Mouse (Mus musculus) lung, embryonic 14.5 days (tissue): ENCODE measurements around the gene Arsg. TPM values are rescaled to one million over a fixed set of nuclear protein-coding genes. Genes with fewer than 3 reads are reported as not detected.

Experiments used
- ATAC-seq: fragments of 200-750 bp; cut with Nextera tagmentation; 2 replicates; pipeline ENCODE4 v1.8.0; 2017; ENCODE audit warnings: mild to moderate bottlenecking, moderate TSS enrichment, moderate library complexity; ENCODE audit not compliant: insufficient read depth
- DNase-seq: peaks from one replicate; pipeline ENCODE4 v3.0.0-alpha.2; 2015
- H3K27ac ChIP-seq: fragments of 300-500 bp; sonication (generic); 2 replicates; pipeline ENCODE4 v1.5.1; 2014; ENCODE audit warnings: low read depth, mild to moderate bottlenecking, moderate library complexity
- H3K27me3 ChIP-seq: fragments of 300-500 bp; sonication (generic); 2 replicates; pipeline ENCODE4 v1.6.1; 2014; ENCODE audit warnings: low read length, control low read depth; ENCODE audit not compliant: insufficient read depth
- H3K36me3 ChIP-seq: fragments of 300-500 bp; sonication (generic); 2 replicates; pipeline ENCODE4 v1.6.1; 2014; ENCODE audit warnings: control low read depth; ENCODE audit not compliant: insufficient read depth
- H3K4me1 ChIP-seq: fragments of 300-500 bp; sonication (generic); 2 replicates; pipeline ENCODE4 v1.6.1; 2014; ENCODE audit warnings: antibody characterized with exemption, control low read depth; ENCODE audit not compliant: insufficient read depth
- H3K4me2 ChIP-seq: fragments of 300-500 bp; sonication (generic); 2 replicates; pipeline ENCODE4 v1.6.1; 2014; ENCODE audit warnings: mild to moderate bottlenecking
- H3K4me3 ChIP-seq: fragments of 300-500 bp; sonication (generic); 2 replicates; pipeline ENCODE4 v1.5.1; 2014; ENCODE audit warnings: low read depth, low read length
- H3K9ac ChIP-seq: fragments of 300-500 bp; sonication (generic); 2 replicates; pipeline ENCODE4 v1.6.1; 2014
- H3K9me3 ChIP-seq: fragments of 300-500 bp; sonication (generic); 2 replicates; pipeline ENCODE4 v1.6.1; 2016; ENCODE audit warnings: low read depth, low read length, control low read depth
- CTCF ChIP-seq: IDR thresholded peaks from 2 replicates; pipeline ENCODE4 v1.5.1; 2016; ENCODE audit warnings: antibody characterized with exemption, low read depth
- WGBS: fragments of 180-500 bp; shearing (Covaris S2); extraction: QIAGEN DNeasy Blood & Tissue Kit; methylation state at CpG from one replicate; pipeline ENCODE4 v1.1.7; 2014; 5-methylcytosine and 5-hydroxymethylcytosine counted together
- polyA plus RNA-seq: library from polyadenylated mRNA; unstranded; fragments of >200 nt; fragmentation: Nextera tagmentation; extraction: Ambion mirVana; gene quantifications from 2 replicates; pipeline ENCODE4 v1.2.1, GENCODE M21; 2014

Arsg gene
- 2.8 and 5.3 TPM in 2 replicates for polyA plus RNA-seq

DNA sequence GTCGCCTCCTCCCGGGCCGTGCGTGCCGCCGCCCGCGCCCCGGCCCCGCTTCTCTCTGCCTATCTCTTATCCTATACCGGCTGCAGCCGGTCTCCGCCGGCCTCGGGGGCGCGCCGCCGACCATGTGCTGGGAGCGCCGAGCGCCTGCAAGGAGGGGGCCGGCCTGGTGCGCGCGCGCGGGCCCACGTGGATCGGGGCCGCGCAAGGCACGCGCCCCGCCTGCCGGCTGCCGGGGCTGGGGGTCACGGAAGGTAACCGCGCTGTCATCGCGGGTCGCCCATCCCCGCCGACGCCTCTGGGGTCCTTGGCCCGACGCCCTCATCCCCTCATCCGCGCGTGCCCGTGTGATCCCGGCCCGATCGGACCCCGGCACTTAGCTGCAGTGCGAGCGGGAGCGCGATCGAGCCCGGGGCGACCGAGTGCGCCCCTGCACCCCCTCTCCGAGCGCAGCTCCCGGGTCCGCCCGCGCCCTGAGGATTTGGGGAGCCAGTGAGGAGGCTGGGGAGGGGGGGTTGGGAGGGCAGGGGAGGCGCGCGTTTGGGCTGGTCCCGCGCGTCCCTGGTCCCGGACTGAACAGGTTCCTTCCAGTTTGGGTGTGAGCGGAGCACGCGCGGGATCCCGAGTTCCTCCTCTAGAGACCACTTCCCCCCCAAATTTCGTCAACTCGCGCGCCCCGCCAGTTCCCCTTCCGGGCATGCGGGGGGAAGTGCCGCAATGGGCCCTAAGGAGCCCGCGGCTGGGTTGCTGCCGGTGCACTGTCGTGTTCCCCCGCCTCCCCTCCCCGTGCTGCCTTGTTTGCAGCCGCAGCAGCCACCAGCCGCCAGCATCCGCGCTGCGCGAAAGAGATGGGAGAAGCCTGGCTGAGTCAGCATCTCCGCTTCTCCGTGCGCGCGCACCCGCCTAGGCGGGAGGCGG lies at the start of gene Arsg, which contains the start of gene Slc16a6:
Arsg (plus strand) TSS at position 204 of the 915 bp plus-strand sequence.
Slc16a6 (minus strand) TSS at position 428 of the 915 bp plus-strand sequence.
- Histone ChIP-seq H3K4me3 (peak within 1 kb of the TSS; percentile 69), H3K4me2 (peak within 1 kb of the TSS; percentile 92), H3K36me3 (no peaks in the 10 kb centered on the region), H3K27ac (peak within 1 kb of the TSS; percentile 89), H3K4me1 (no peaks in the 10 kb centered on the region), H3K9ac (peak within 1 kb of the TSS; percentile 86), H3K9me3 (no peaks in the 10 kb centered on the region), H3K27me3 (peaks cover 9% of the 10 kb centered on the region; the same call in 1 of the 2 replicates)
- ATAC-seq: peak; percentile 90
- DNase-seq: peak; percentile 91
- under 1% methylated on average over 101 of the region's 111 CpGs for WGBS
- TF ChIP-seq CTCF: no peak

DNA sequence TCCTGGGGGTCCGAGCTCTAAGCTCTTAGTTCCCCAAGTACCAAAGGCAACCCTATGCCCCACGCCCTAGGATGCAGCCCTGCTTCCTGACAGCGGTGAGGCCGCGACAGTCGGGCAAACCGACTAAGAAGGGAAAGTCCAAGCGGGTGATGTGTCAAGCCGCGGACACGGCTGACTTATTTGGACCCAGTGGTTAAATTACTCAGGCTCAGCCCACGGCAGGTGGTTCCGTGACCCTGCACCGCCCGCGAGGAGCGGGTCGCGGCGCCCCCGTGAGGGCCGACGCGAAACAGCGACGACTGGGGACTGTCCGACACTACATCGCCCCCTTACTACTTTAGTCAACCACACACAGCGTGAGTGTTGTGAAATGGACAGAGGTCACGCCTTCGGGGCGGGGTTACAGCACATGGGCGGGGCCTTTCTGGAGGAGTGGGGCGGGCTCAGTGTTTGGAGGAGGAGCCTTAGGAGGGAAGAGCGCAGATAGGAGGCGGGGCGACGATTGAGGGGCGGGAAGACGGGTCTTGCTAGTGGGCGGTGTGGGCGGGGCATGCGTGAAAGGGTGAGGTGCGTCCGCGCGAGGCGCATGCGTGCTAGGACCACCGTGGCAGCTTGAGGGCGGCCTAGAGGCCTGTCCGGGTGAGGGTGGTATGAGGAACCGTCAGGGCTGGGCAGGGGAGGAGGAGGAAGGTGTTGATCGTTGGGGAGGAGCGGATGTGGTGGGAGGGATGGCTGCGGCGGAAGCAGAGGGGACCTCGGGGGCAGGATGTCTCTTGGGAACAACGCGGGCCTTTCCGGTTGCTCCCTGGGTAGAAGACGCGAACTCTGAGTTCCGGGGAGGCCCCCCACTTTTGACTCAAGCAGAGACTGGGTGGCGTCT lies 47.5 kb upstream of the Arsg start, which contains the start of gene Amz2:
Amz2 (plus strand) TSS at position 555 of the 880 bp plus-strand sequence.
- under 1% methylated on average over 65 of the region's 65 CpGs for WGBS
- peak within 1 kb of the TSS; percentile 89 for H3K27ac ChIP-seq

DNA sequence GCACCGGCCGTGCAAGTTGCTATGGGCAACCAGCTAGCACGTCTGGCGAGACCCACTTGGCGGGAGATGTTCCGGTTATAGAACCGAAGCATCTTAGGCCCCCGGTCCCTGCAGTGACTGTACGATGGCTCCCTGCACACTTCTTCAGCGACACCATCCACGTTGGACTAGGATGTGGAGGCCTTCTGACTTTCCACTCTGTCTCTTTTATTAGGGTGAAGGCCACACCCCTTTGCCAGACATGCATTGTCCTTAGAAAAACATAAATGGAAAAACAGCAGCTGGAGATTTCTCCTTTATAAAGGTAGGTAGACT lies 46.9 kb upstream of the Arsg start:
- no peak for TF ChIP-seq CTCF
- no peaks in the 10 kb centered on the region for H3K27me3 ChIP-seq
- DNase-seq: no peak
- H3K4me1 ChIP-seq: no peaks in the 10 kb centered on the region
- peak overlapping the region; percentile 74 for H3K4me2 ChIP-seq
- peaks cover 28% of the 10 kb centered on the region for H3K36me3 ChIP-seq
- no peak for ATAC-seq
- no peaks in the 10 kb centered on the region for H3K9me3 ChIP-seq
- peak overlapping the region; percentile 89 for H3K27ac ChIP-seq
- peak overlapping the region; percentile 69 for H3K9ac ChIP-seq
- WGBS: 0% methylated on average over 11 of the region's 11 CpGs
- H3K4me3 ChIP-seq: peak overlapping the region; percentile 66

More for the DNA sequence above, 47.5 kb upstream of the Arsg start, which contains the start of gene Amz2:
- Histone ChIP-seq H3K4me2 (peak within 1 kb of the TSS; percentile 74), H3K27me3 (no peaks in the 10 kb centered on the region), H3K36me3 (peaks cover 24% of the 10 kb centered on the region), H3K4me1 (no peaks in the 10 kb centered on the region), H3K4me3 (peak within 1 kb of the TSS; percentile 66), H3K9ac (peak within 1 kb of the TSS; percentile 69), H3K9me3 (no peaks in the 10 kb centered on the region)
- peak; percentile 89 for TF ChIP-seq CTCF
- ATAC-seq (peak; percentile 97), DNase-seq (peak; percentile 99)

DNA sequence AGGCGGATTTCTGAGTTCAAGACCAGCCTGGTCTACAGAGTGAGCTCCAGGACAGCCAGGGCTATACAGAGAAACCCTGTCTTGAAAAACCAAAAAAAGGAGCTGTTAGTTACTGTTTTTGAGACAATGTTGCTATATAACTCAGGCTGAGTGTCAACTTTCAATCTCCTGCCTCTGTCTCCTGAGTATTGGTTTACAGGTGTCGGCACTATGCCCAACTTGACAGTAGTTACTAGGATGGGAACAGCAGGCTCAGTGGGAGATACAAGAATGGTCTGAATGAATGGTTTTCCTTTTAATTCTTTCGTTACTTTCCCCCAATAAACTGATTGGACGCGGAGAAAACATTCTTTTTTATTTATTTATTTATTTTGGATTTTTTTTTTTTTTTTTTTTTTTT lies 45.8 kb upstream of the Arsg start:
- H3K27ac ChIP-seq: no peak overlapping the region
- WGBS: 96% methylated on average over 5 of the region's 5 CpGs
- peaks cover 31% of the 10 kb centered on the region for H3K36me3 ChIP-seq
- peak overlapping the region; percentile 74; the same call in 1 of the 2 replicates for H3K4me2 ChIP-seq
- no peak overlapping the region for H3K9ac ChIP-seq
- no peaks in the 10 kb centered on the region for H3K27me3 ChIP-seq
- no peaks in the 10 kb centered on the region for H3K9me3 ChIP-seq
- TF ChIP-seq CTCF: no peak
- no peak for ATAC-seq
- no peak for DNase-seq
- no peak overlapping the region for H3K4me3 ChIP-seq
- no peaks in the 10 kb centered on the region for H3K4me1 ChIP-seq

GRCm38 (mm10) chr11:109434233-109434798 lies 38.9 kb upstream of the Arsg start:
- no peaks in the 10 kb centered on the region for H3K4me1 ChIP-seq
- peaks cover 63% of the 10 kb centered on the region for H3K36me3 ChIP-seq

DNA sequence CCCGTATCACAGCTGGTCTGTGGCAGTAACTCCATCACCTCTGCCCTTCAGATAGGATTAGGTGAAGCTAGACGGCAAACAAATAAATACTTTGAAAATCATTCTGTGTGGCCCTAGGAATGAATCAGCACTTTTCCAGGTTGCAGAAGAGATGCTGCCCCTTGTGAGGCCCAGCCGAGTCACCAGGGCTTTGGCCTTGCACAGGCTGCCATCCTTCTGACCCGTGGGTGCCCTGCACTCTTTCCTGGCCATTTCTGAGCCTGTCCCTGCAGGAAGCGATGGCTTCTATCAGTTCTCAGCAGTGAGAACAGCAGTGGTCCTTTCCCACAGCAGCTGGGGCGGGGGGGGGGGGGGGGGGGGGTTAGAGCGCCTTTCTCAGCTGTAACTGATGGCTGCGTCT lies 36.3 kb upstream of the Arsg start:
- Histone ChIP-seq H3K4me2 (no peak overlapping the region), H3K27me3 (no peaks in the 10 kb centered on the region), H3K4me1 (no peaks in the 10 kb centered on the region), H3K9me3 (no peaks in the 10 kb centered on the region), H3K9ac (no peak overlapping the region), H3K27ac (no peak overlapping the region), H3K4me3 (no peak overlapping the region), H3K36me3 (peaks cover 43% of the 10 kb centered on the region)
- TF ChIP-seq CTCF: no peak
- DNase-seq: no peak
- no peak for ATAC-seq
- 43% methylated on average over 8 of the region's 8 CpGs for WGBS

More at GRCm38 (mm10) chr11:109434233-109434798, 38.9 kb upstream of the Arsg start:
- ATAC-seq: no peak
- Histone ChIP-seq H3K9ac (no peak overlapping the region), H3K27me3 (no peaks in the 10 kb centered on the region), H3K4me2 (no peak overlapping the region), H3K9me3 (no peaks in the 10 kb centered on the region), H3K27ac (no peak overlapping the region), H3K4me3 (no peak overlapping the region)
- no peak for TF ChIP-seq CTCF
- 86% methylated on average over 16 of the region's 16 CpGs for WGBS
- DNase-seq: no peak
